26 mouse cellular contexts compared by ENCODE assay signal in the genomic region with DNA sequence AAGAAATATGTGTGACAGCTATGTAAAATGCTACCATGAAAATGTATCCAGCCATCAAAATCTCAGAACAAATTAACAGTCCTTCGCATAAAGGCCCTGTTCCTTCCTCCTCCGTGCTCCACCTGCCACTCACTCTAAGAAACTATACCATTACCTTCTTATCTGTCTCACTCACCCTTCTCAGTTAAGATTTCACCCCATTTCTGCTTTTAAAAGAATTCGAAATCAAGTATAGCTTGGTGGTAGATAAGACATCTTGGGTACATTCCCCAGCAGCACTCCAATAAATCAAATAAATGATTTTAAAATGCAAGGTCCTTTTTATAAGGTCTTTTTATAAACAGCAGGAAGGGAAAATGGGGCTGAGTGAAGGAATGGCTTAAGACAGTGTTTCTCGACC.
"Had no signal": no experiment of that assay in that cellular context is flagged by ENCODE, and none has a peak within 500 bp of the region (broad histone marks: within the 10 kb centered on the region; RNA-seq: fewer than 3 reads in every experiment).

No protein-coding gene starts in this region.

- H3K9me3 ChIP-seq: embryonic facial prominence, embryonic 10.5 days; embryonic facial prominence, embryonic 12.5 days; embryonic facial prominence, embryonic 13.5 days; embryonic facial prominence, embryonic 15.5 days; forebrain, embryonic 10.5 days; forebrain, embryonic 12.5 days; forebrain, embryonic 13.5 days; forebrain, embryonic 15.5 days; heart, embryonic 10.5 days had no signal

- H3K4me3 ChIP-seq: embryonic facial prominence, embryonic 10.5 days; embryonic facial prominence, embryonic 12.5 days; embryonic facial prominence, embryonic 13.5 days; embryonic facial prominence, embryonic 15.5 days; erythroblast, embryonic 14.5 days; forebrain, embryonic 10.5 days; forebrain, embryonic 12.5 days; forebrain, embryonic 13.5 days; forebrain, embryonic 15.5 days; gastrocnemius, adult 2 months; heart, adult 2 months; heart, embryonic 10.5 days had no signal

- H3K27me3 ChIP-seq: embryonic facial prominence, embryonic 12.5 days; embryonic facial prominence, embryonic 13.5 days; embryonic facial prominence, embryonic 15.5 days; forebrain, embryonic 12.5 days; forebrain, embryonic 13.5 days; forebrain, embryonic 15.5 days had no signal

- DNase-seq: cerebellum, adult 9-10 months; cerebellum, adult 9-11 months; cerebellum, postnatal 10 days; cerebellum, postnatal 14 days; cerebellum, postnatal 25 days; cerebellum, postnatal 36 days; embryo, embryonic 11 days; forebrain, postnatal 0 days; gastrocnemius, adult 2 months; gastrocnemius, postnatal 10 days; gastrocnemius, postnatal 14 days; gastrocnemius, postnatal 25 days; gastrocnemius, postnatal 36 days; heart, adult 11 months; heart, adult 18-20 months; heart, adult 2 months had no signal

- H3K4me1 ChIP-seq: embryonic facial prominence, embryonic 12.5 days; embryonic facial prominence, embryonic 13.5 days; embryonic facial prominence, embryonic 15.5 days had no signal

- H3K27ac ChIP-seq: embryonic facial prominence, embryonic 10.5 days; embryonic facial prominence, embryonic 12.5 days; embryonic facial prominence, embryonic 13.5 days; embryonic facial prominence, embryonic 15.5 days; forebrain, embryonic 10.5 days; forebrain, embryonic 12.5 days; forebrain, embryonic 13.5 days; forebrain, embryonic 15.5 days; gastrocnemius, adult 2 months; heart, adult 2 months; heart, embryonic 10.5 days had no signal

- H3K36me3 ChIP-seq: embryonic facial prominence, embryonic 12.5 days; embryonic facial prominence, embryonic 15.5 days; forebrain, embryonic 15.5 days had no signal

- H3K9ac ChIP-seq: embryonic facial prominence, embryonic 12.5 days; embryonic facial prominence, embryonic 13.5 days; embryonic facial prominence, embryonic 15.5 days; forebrain, embryonic 12.5 days; forebrain, embryonic 13.5 days; forebrain, embryonic 15.5 days; forebrain, postnatal 0 days had no signal
